Mouse (Mus musculus) erythroblast, embryonic 14.5 days (primary cell): Measurements from ENCODE around the gene Atp6v0b.

Experiments used
- GATA1 ChIP-seq: IDR thresholded peaks from 2 replicates; pipeline ENCODE4 v1.6.1; 2012; ENCODE audit warnings: low read length, inconsistent platforms, mixed read lengths
- TAL1 ChIP-seq: IDR thresholded peaks from 3 replicates; pipeline ENCODE4 v1.6.1; 2012; ENCODE audit warnings: low read length, inconsistent platforms, mixed read lengths

DNA sequence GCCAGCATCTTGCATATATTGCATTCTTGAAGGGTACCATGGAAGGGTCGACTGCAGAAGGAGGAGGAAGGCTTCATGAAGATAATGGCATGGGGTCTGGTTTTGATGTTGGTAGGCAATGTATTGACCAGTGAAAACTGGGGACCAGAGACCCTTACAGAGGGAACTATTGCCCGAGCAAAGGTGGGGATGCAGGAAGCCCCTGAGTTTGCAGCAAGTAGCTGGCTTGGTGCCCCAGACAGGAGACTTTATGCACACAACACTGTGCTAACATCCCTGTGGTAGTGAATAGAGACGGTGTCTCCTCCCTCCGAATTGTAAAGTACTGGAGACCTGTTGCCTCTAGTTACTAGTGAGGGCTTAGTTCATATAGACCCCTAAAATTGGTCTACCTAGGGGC, 49.9 kb downstream of the Atp6v0b start:
- TF ChIP-seq GATA1 (no peak), TAL1 (no peak)
